Mouse (Mus musculus): ENCODE measurements around the gene Amy2a1. TPM values are rescaled to one million over a fixed set of nuclear protein-coding genes. Genes with fewer than 3 reads are reported as not detected.
"Not testable (repeated sequence)": the region's sequence is repeated elsewhere in the genome, so short reads cannot be mapped to it uniquely, and the experiment has no call there.

Gene Amy2a1
- total RNA-seq (2021), result not detected
- long read RNA-seq, experiment 1, result 0 reads
- long read RNA-seq, experiment 2, result 0 reads

GRCm38 (mm10) chr3:113532328-113532727 is at the start of gene Amy2a1:
Gene Amy2a1 (minus strand): TSS chr3:113532428.
- intact Hi-C loops (cut with DNase I); DNase-seq: not testable (repeated sequence)

- intact Hi-C loops (cut with DNase I), result no loop called here
- no peak for DNase-seq
Measured at GRCm38 (mm10) chr3:113574578-113574977, 42.4 kb upstream of the Amy2a1 start.

GRCm38 (mm10) chr3:113574138-113574537 is 41.9 kb upstream of the Amy2a1 start:
- intact Hi-C loops (cut with DNase I), result no loop called here
- no peak for DNase-seq

- no peak for DNase-seq
- intact Hi-C loops (cut with DNase I), result no loop called here
Measured at GRCm38 (mm10) chr3:113572158-113572557, 39.9 kb upstream of the Amy2a1 start.

GRCm38 (mm10) chr3:113539692-113540091 is 7.5 kb upstream of the Amy2a1 start:
- no peak for DNase-seq
- intact Hi-C loops (cut with DNase I), result no loop called here

Other genes with a start within 250 kb of the Amy2a1 start
- gene Amy2a4, start 241.0 kb downstream of the Amy2a1 start, total RNA-seq (2021), result not detected
- not detected for gene Amy2a3, start 208.4 kb downstream of the Amy2a1 start, total RNA-seq (2021)
- not detected for gene Amy2a2, start 175.8 kb downstream of the Amy2a1 start, total RNA-seq (2021)
- 1 to 10 TPM; 5.3 to 6.9 TPM for gene Amy1, start 74.3 kb upstream of the Amy2a1 start, total RNA-seq (2021)
- 1 to 10 TPM; 6.0 to 7.0 TPM for gene Rnpc3, start 97.7 kb upstream of the Amy2a1 start, total RNA-seq (2021)